Mouse (Mus musculus) neural tube, postnatal 0 days (tissue): ENCODE data around the gene Siah2. TPM values are rescaled to one million over a fixed set of nuclear protein-coding genes. Genes with fewer than 3 reads are reported as not detected.

ENCODE experiments used
- polyA plus RNA-seq: library from polyadenylated mRNA; unstranded; fragments of >200 nt; fragmentation: Nextera tagmentation; extraction: Ambion mirVana; gene quantifications from 2 replicates; pipeline ENCODE4 v1.2.1, GENCODE M21; 2015

The Siah2 gene
- 13.4 and 16.0 TPM in 2 replicates for polyA plus RNA-seq

DNA sequence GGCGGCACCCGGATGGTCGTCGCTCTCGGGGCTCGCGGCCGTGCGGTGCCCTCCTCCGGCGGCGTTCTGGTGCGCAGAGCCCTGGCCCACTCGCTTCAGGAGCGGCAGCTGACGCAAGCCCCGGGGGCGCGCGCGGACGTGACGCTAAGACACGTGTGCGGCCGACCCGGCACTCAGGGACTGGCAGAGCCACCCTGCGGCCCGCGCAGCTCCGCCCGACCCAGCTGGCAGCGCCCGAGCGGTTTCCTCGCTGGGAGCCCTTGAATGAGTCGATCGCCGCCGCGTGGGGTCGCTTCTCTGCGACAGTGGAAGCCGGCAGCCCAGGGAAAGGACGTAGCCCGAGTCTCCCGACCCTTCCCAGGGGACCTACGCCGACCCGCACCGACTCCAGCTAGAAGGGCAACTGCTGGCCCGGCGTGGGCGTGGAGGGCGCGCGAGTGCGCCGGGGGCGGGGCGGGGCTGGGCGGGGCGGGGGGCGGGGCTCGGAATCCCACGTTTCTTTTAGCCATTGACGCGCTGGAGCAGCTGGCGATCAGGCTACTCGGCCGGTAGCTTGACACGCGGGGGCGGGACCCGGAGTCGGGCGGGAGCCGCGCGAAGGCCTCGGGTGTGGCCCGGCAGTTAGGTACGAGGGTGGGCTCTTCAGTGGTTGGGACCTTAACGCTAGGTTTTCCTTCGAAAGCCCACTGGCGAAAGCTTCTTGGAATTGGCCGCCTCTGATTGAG lies at the start of gene Siah2:
Siah2 (minus strand) TSS at position 404 of the 725 bp plus-strand sequence.

DNA sequence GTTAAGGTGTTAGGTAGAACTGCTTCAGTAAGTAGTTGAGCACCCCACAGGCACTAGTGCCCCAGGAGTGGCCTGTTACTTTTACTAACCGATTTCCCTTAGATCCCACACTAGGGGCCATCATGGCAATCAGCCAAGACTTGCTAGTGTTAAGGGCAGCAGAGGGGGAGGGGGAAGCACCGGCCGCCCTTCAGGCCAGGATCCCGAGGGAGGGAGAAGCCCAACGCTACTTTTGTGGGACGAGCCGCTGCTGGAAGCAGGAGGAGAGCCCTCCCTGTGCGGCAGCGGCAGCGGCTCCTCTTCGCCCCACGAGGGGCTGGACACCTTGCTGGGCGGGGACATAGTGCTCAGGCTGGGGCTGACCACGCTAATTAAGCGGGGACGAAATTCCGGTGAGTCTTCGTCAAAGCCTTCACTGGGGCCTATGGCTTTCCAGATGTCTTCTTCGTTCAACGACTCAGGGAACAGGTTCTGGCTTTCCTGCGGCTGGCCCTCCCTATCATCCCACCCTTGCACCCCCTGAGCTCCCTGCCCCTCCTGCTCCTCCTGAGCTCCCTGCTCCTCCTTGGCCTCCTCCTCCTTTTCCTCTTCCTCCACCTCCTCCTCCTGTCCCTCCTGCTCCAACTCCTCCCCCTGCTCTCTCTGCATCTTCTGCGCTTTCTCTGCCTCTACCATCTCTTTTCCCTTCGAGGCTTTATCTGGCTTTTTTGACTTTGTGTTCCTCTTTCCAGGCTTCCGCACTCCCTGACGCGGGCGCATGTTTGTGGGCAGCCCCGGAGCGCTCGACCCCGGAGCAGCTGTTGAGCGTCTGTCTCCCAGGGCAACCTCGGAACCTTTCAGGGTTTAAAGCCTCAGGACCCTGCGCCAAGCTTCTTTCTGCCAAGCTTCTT lies 55.5 kb downstream of the Siah2 start, which contains the start of gene Erich6:
Erich6 (minus strand) TSS at position 802 of the 890 bp plus-strand sequence.

Other genes with a start within 250 kb of the Siah2 start
- 33.4 and 35.1 TPM in 2 replicates for gene Eif2a, start 166.6 kb downstream of the Siah2 start, polyA plus RNA-seq
- 50.7 and 54.0 TPM in 2 replicates for gene Serp1, start 166.5 kb downstream of the Siah2 start, polyA plus RNA-seq
- 28.1 and 31.8 TPM in 2 replicates for gene Selenot, start 115.8 kb downstream of the Siah2 start, polyA plus RNA-seq
- gene Erich6, start 55.2 kb downstream of the Siah2 start, polyA plus RNA-seq: 0.35 and 0.50 TPM in 2 replicates
- 0.09 TPM in 1 of 2 replicates, not detected in the other for gene Mindy4b-ps, start 129.9 kb upstream of the Siah2 start, polyA plus RNA-seq
- gene Clrn1, start 192.9 kb upstream of the Siah2 start, polyA plus RNA-seq: 1.2 and 1.5 TPM in 2 replicates